Mouse (Mus musculus) spleen, embryonic (tissue): ENCODE measurements around the gene 4933427D14Rik.

Source experiments
- CTCF ChIA-PET: fragments of 350-600 bp; sonication (Branson Sonifier 250); formaldehyde crosslinking; loops from one replicate; lab custom pipeline; 2022; lab: Charles Lee

The 4933427D14Rik gene

GRCm38 (mm10) chr11:72205256-72205655 is 2.0 kb downstream of the 4933427D14Rik start:
- CTCF ChIA-PET = no interaction called here

DNA sequence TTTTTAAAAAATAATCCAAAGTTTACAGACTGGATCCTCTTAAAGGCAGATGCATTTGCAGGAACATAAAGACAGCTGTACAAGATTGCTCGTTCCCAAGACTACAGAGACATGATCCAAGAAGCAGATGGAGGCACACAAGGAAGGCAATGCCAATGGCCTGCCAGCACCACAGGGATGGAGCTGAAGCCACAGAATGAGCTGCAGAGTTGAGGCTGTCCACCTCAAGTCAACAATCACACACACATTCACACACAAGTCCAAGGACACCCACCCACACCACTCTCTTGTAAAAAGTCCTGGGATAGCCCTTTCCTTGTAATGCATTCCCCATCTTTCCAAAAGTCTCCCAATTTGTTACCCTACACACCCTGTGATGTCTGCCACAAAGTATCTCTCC is 3.8 kb downstream of the 4933427D14Rik start:
- CTCF ChIA-PET = interaction anchor here (1.0 kb wide), 1 partner anchor 8 kb away, joined by 3 read pairs; no protein-coding TSS in a partner anchor

DNA sequence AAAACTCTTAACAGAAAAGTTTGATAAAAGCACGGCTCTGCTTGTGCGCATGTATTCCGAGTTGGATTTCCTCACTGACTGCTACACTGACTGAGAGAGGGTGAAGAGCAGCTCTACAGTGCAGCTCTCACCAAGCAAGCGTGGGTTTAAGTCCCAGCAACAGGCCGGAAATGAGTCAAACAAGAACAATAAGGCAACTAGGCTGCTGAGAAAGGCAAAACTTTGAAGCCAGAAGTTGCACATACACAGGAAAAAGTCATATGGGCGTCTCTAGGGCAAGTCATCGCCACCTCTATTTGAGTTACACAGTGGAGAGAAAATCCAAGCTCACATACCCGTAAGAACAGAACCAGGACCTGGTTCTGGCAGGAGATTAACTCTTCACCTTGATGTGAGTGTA is 10.8 kb downstream of the 4933427D14Rik start:
- CTCF ChIA-PET = no interaction called here

DNA sequence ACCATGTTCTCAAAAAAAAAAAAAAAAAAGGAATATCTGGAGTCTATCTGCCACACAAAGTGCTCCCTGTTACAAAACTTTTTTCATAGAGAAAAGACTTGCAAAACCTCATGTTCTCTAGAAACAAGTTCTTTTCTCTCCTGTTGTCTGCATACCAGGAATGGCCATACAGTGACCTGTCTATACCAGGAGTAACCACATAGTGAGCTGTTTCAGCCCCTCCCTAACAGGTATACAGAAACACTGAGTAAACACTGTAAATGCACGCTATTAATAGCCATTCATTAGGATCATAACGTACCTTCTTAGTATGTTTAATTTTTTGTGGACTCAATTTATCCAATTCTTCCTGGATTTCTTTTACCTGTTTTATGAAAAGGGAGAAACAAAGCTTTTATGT is 13.0 kb downstream of the 4933427D14Rik start:
- CTCF ChIA-PET = interaction anchor here (0.7 kb wide), 1 partner anchor 194 kb away, joined by 7 read pairs; no protein-coding TSS in a partner anchor

DNA sequence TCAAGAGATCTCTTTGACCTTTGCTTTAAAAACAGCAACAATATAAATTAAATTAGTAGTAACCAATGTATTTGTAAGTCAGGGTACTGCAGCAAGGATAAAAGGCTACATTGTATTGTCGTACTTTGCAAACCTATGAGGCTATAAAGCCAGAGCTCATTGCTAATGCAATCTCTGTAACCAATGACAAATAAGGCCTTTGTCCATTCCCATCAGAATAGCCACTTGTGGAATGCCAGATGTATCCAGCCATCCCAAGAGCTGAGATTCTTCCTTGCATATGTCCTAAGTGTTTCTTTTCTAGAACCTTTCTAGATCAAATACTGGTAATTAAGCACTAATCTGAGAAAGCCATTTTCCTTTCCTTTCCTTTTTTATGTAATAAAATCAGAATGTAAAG is 16.4 kb downstream of the 4933427D14Rik start:
- CTCF ChIA-PET = no interaction called here

DNA sequence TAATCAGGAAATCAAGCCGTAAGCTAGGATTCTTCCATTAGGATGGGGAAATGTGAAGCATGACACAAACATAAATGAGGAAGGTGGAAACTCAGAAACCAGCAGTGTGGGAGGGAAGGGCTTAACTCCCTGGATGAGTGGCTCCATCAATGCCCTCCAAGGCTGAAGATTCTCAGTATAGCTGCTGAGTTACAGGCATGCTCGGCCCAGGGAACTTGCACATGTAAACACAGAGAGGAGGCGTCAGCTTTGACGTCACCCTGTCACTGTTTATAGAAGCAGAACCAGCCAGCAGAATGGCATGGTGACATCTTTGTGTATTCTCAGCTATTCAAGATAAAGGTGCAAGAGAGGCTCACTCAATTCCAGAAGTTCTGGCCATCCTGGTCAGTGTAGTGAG is 23.0 kb downstream of the 4933427D14Rik start:
- CTCF ChIA-PET = no interaction called here

GRCm38 (mm10) chr11:72181136-72181535 is 26.1 kb downstream of the 4933427D14Rik start:
- CTCF ChIA-PET = no interaction called here

- CTCF ChIA-PET = interaction anchor here (0.8 kb wide), 1 partner anchor 1086 kb away, joined by 4 read pairs; no protein-coding TSS in a partner anchor
Observed at GRCm38 (mm10) chr11:72180556-72180955, 26.7 kb downstream of the 4933427D14Rik start.

GRCm38 (mm10) chr11:72176553-72176952 is 30.7 kb downstream of the 4933427D14Rik start:
- CTCF ChIA-PET = no interaction called here

DNA sequence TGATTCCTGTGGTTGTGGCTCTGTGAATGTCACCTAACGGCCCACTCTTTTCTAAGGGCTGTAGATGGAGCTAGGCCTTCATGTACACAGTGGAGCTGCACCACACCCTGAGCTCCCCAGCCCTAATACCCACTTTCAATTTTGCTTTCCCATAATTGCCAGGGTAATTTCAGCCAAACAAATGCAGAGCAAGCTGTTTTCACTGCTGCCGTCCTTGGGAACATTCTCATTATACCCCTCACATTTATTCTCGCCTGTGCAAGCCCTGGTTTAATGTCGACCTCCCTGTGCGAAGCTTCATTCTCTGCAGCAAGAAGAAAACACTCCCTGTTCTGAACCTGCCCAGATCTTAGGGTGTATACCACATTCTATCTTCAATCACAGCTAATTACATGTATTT is 31.3 kb downstream of the 4933427D14Rik start:
- CTCF ChIA-PET = no interaction called here

- CTCF ChIA-PET = no interaction called here
Observed at GRCm38 (mm10) chr11:72174721-72175120, 32.5 kb downstream of the 4933427D14Rik start.

- CTCF ChIA-PET = no interaction called here
Observed at GRCm38 (mm10) chr11:72173506-72173905, 33.8 kb downstream of the 4933427D14Rik start.

- CTCF ChIA-PET = interaction anchor here (0.6 kb wide), 1 partner anchor 9 kb away, joined by 3 read pairs; no protein-coding TSS in a partner anchor
Observed at GRCm38 (mm10) chr11:72171906-72172305, 35.4 kb downstream of the 4933427D14Rik start.

GRCm38 (mm10) chr11:72169871-72170270 is 37.4 kb downstream of the 4933427D14Rik start:
- CTCF ChIA-PET = no interaction called here

DNA sequence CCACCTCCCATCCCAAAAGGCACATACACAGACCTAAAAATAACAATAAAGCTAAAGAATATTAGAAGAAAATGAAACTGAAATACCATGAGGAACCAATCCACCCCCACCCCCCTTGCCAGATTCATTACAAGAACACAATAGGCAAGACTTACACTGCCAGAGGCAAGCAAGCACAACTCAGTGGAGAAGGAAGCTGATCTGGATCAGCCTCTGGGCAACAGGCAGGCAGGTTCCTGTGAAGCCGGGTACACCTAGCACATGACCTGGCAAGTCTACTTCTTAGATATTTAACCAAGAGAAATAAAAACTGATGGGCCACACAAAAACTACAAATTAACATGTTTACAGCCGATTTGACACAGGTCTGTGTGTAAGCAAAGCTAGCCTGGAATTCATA is 44.1 kb downstream of the 4933427D14Rik start:
- CTCF ChIA-PET = interaction anchor here (0.6 kb wide), 1 partner anchor 9 kb away, joined by 3 read pairs; no protein-coding TSS in a partner anchor

- CTCF ChIA-PET = no interaction called here
Observed at GRCm38 (mm10) chr11:72156624-72157023, 50.6 kb downstream of the 4933427D14Rik start.

DNA sequence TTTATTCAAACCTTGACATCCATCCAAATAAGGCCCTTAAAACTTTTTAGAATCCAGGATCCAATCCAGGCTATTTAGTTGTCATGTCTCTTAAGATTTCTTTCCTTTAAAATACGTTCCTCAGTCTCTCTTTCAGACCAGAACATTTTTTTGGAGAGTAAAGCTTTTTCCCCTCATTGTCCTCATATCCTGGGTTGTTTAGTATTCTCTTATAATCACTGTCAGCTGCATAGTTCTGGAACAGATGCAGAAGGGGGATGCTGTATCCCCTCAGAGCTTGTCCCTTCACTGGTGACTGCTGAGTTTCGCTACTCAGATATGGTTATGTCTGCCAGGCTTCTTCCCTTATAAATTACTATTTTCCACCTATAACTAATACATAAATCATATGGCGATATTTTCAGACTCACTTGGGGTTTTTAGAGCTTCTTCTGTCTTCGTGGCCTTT is 51.3 kb downstream of the 4933427D14Rik start:
- CTCF ChIA-PET = no interaction called here

GRCm38 (mm10) chr11:72155186-72155980 is 51.9 kb downstream of the 4933427D14Rik start:
- CTCF ChIA-PET = no interaction called here

- CTCF ChIA-PET = no interaction called here
Observed at GRCm38 (mm10) chr11:72153122-72153862, 54.0 kb downstream of the 4933427D14Rik start.

DNA sequence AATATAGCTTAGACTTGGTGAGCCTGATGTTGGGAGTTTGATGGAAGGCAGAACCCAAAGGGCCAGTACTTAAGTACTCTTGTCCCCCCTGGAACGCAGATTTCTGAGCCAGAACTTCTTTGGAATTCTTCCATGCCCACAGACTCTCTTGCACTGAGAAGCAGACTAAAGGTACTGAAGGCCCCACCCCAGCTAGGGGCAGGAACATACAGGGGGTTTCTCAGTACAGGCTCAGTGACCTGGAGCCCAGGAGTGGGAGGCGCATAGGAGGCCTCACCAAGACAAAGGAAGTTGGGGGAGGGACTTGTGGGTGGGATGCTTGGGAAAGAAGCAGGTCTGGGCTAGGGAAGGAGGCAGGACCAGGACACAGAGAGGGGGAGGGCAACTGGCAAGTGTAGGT is 56.1 kb downstream of the 4933427D14Rik start:
- CTCF ChIA-PET = no interaction called here

DNA sequence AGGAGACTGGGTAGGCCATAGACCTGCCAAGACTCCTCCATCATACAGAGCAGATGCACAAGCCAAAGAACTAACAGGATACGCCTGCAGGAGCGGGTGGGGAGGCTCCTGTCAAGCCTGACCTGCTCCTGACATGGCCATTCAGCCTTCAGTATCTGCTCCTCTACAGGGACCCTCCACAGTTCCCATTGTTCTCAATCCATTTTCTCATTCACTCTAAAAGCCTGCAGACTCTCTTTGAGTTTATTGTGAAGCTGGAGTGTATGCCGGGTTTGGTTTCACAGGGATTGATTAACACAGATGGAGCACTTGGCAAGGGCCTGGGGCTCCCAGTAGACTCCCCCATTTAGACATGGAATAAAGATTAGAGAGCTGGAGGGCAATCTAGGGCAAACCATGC is 59.3 kb downstream of the 4933427D14Rik start:
- CTCF ChIA-PET = no interaction called here

DNA sequence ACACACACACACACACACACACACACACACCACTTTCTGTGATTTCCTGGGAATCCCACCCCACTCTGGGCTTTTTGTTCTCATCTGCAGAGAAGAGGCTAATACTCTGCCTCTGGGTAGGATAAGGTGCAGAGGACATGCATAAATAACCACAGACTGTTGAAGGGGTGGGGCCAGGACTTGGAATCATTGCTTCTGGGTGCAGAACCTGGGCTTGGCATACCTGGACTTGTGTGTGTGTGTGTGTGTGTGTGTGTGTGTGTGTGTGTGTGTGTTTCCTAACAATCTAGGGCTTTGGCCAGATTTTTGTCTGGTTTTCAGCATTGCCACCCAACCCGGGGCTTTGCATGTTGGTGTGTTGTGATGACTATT is 61.4 kb downstream of the 4933427D14Rik start:
- CTCF ChIA-PET = no interaction called here
